Mouse (Mus musculus) thymus, adult 2 months (tissue): ENCODE results near the gene Ncbp1.

ENCODE experiments used
- CTCF ChIP-seq: fragments of 200-500 bp; IDR thresholded peaks from 2 replicates; pipeline ENCODE4 v1.5.1; 2012; ENCODE audit warnings: mild to moderate bottlenecking, control low read depth, low read length, moderate library complexity, borderline replicate concordance; ENCODE audit not compliant: control insufficient read depth, poor library complexity, insufficient read depth; ENCODE audit errors: extremely low read depth
- POLR2A ChIP-seq: fragments of 200-500 bp; IDR thresholded peaks from 2 replicates; pipeline ENCODE4 v1.6.1; 2012; ENCODE audit warnings: mild to moderate bottlenecking, low read length, control low read depth, moderate library complexity; ENCODE audit not compliant: control insufficient read depth, poor library complexity, insufficient read depth; ENCODE audit errors: extremely low read depth

- TF ChIP-seq CTCF = no peak
- TF ChIP-seq POLR2A = no peak
Measured at GRCm38 (mm10) chr4:46131791-46132190, 6.6 kb upstream of the Ncbp1 start.
